Mouse (Mus musculus) hindbrain, embryonic 14.5 days (tissue): Measurements from ENCODE around the gene Mars. TPM values are rescaled to one million over a fixed set of nuclear protein-coding genes. Genes with fewer than 3 reads are reported as not detected.
"Not testable (repeated sequence)": the region's sequence is repeated elsewhere in the genome, so short reads cannot be mapped to it uniquely, and the experiment has no call there.

Experiments
- ATAC-seq: fragments of 200-750 bp; cut with Nextera tagmentation; 2 replicates; pipeline ENCODE4 v1.8.0; 2017; ENCODE audit warnings: moderate number of reproducible peaks, mild to moderate bottlenecking, moderate TSS enrichment, moderate library complexity; ENCODE audit not compliant: low FRiP score
- DNase-seq: peaks from one replicate; pipeline ENCODE4 v3.0.0-alpha.2; 2015; ENCODE audit warnings: low spot score
- H3K27ac ChIP-seq: fragments of 300-500 bp; sonication (generic); 2 replicates; pipeline ENCODE4 v1.5.1; 2014; ENCODE audit warnings: mild to moderate bottlenecking, moderate library complexity
- H3K27me3 ChIP-seq: fragments of 300-500 bp; sonication (generic); 2 replicates; pipeline ENCODE4 v1.6.1; 2014; ENCODE audit warnings: mild to moderate bottlenecking, low read length, mixed read lengths; ENCODE audit not compliant: control insufficient read depth, insufficient read depth
- H3K36me3 ChIP-seq: fragments of 300-500 bp; sonication (generic); replicated peaks from 2 replicates; pipeline ENCODE4 v1.6.1; 2014; ENCODE audit not compliant: control insufficient read depth, insufficient read depth
- H3K4me1 ChIP-seq: fragments of 300-500 bp; sonication (generic); replicated peaks from 2 replicates; pipeline ENCODE4 v1.6.1; 2014; ENCODE audit warnings: antibody characterized with exemption, low read length, mixed read lengths; ENCODE audit not compliant: control insufficient read depth, insufficient read depth
- H3K4me2 ChIP-seq: fragments of 300-500 bp; sonication (generic); replicated peaks from 2 replicates; pipeline ENCODE4 v1.6.1; 2014; ENCODE audit warnings: mild to moderate bottlenecking, moderate library complexity
- H3K4me3 ChIP-seq: fragments of 300-500 bp; sonication (generic); replicated peaks from 2 replicates; pipeline ENCODE4 v1.5.1; 2014; ENCODE audit warnings: mild to moderate bottlenecking, low read length
- H3K9ac ChIP-seq: fragments of 300-500 bp; sonication (generic); 2 replicates; pipeline ENCODE4 v1.6.1; 2014
- H3K9me3 ChIP-seq: fragments of 300-500 bp; sonication (generic); 2 replicates; pipeline ENCODE4 v1.6.1; 2016; ENCODE audit warnings: low read length; ENCODE audit not compliant: control insufficient read depth
- WGBS: fragments of 180-500 bp; shearing (Covaris S2); extraction: QIAGEN DNeasy Blood & Tissue Kit; methylation state at CpG from one replicate; pipeline ENCODE4 v1.1.7; 2014; 5-methylcytosine and 5-hydroxymethylcytosine counted together
- polyA plus RNA-seq: library from polyadenylated mRNA; unstranded; fragments of >200 nt; fragmentation: Nextera tagmentation; extraction: Ambion mirVana; gene quantifications from 2 replicates; pipeline ENCODE4 v1.2.1, GENCODE M21; 2014

Mars gene
- polyA plus RNA-seq, 1 experiment from 2014 or later = 113 TPM

DNA sequence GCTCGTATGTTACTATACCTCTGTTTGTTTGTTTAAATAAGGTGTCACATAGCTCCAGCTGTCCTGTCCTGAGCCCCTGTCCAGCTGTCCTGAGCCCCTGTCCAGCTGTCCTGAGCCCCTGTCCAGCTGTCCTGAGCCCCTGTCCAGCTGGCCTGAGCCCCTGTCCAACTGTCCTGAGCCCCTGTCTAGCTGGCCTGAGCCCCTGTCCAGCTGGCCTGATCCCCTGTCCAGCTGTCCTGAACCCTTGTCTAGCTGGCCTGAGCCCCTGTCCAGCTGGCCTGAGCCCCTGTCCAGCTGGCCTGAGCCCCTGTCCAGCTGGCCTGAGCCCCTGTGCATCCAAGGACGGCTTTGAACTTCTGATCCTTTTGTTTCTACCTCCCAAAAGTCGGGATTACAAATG is 2.4 kb downstream of the Mars start:
- not testable (repeated sequence) for DNase-seq, H3K9me3 ChIP-seq, H3K4me1 ChIP-seq, H3K27me3 ChIP-seq, H3K4me2 ChIP-seq, H3K27ac ChIP-seq, H3K9ac ChIP-seq, H3K4me3 ChIP-seq, ATAC-seq
- WGBS = 96% methylated on average over 3 of the region's 3 CpGs
- peaks cover 54% of the 10 kb centered on the region for H3K36me3 ChIP-seq

DNA sequence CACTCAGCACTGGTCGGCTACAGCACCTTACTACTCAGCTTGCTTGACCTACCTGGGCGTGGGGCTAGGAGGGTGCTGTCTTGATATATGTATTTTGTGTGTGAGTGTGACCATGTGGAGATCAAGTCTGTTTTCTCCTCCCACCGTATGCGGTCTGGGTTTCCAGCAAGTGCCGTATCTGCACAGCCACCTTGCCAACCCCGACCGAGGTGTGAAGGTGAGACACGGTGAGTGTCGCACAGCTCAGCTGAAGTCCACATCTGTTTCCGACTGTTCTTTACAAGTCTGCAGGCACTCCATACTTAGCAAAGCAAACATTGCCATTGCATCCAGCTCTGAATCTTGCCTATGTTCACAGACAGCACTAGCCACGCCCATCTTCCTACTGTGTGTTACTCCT is 8.4 kb downstream of the Mars start:
- ATAC-seq = no peak
- H3K4me3 ChIP-seq = no peak overlapping the region
- H3K4me1 ChIP-seq = no peaks in the 10 kb centered on the region
- no peak overlapping the region for H3K27ac ChIP-seq
- no peak overlapping the region for H3K9ac ChIP-seq
- H3K36me3 ChIP-seq = peaks cover 99% of the 10 kb centered on the region
- no peaks in the 10 kb centered on the region for H3K27me3 ChIP-seq
- WGBS = 95% methylated on average over 11 of the region's 11 CpGs
- H3K4me2 ChIP-seq = no peak overlapping the region
- H3K9me3 ChIP-seq = no peaks in the 10 kb centered on the region
- DNase-seq = no peak

DNA sequence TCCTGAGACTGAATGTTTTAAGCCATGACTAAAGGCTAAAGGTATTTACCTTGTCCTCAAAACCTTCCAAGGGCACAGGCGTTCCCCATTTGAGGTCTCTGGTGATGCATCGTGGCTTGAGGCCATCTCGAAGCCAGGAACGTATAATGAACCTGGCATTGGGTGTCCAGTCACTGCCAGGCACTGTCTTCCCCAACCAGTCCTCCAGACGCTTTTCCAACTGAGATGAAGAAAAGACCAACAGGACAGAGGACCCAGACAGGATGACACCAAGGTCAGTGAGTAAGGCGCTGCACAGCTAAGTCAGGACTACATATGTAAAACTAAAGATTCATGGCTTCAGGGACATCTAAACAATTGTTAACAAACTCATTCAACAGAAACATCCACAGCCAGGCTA is 11.2 kb downstream of the Mars start:
- no peaks in the 10 kb centered on the region for H3K9me3 ChIP-seq
- H3K27me3 ChIP-seq = no peaks in the 10 kb centered on the region
- no peak overlapping the region for H3K27ac ChIP-seq
- DNase-seq (no peak), ATAC-seq (no peak)
- WGBS = 96% methylated on average over 6 of the region's 6 CpGs
- no peak overlapping the region for H3K4me2 ChIP-seq
- no peak overlapping the region for H3K9ac ChIP-seq
- H3K36me3 ChIP-seq = peaks cover 99% of the 10 kb centered on the region
- no peaks in the 10 kb centered on the region for H3K4me1 ChIP-seq
- H3K4me3 ChIP-seq = no peak overlapping the region

DNA sequence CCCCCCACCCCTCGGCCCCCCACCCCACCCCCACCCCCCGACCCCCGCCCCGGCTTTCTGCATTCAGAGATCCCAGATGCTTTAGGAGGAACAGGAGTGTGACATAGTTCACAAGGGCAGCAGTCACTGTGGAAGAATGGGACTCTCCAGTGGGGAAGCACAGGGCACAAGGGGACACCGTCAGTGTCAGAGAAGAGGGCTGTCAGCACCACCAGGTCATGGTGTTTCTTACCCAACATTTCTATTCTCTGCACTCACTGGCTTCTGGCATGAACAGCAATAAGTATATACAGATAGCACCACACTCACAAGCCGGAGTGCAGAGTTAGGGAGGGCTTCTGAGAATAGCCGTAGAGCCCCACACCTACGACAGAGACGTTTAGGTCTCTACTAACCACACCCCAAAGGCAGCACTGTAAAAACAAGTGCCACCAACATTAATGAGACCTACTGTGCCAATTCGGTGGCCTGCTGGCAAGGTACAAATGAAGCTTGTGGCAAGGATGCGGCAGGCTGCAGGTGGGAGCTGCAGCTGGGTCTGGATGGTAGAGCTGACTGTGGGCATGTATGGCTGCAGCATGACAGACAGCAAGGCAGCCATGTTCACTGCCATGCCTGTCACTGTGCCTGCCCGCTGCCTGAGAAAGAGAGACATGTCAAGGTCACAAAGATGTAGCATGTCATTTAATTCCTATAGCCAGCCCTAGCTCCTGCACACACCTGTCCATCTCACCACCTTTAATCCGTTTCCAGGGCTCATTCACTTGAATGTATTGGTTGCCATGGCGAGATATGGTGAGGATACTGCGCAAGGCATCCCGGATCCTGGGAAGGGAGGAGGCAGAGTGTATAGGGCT is 14.3 kb downstream of the Mars start:
- H3K27ac ChIP-seq = no peak overlapping the region
- no peak overlapping the region for H3K9ac ChIP-seq
- no peak overlapping the region for H3K4me2 ChIP-seq
- H3K9me3 ChIP-seq = no peaks in the 10 kb centered on the region
- no peak overlapping the region for H3K4me3 ChIP-seq
- peaks cover 4% of the 10 kb centered on the region for H3K4me1 ChIP-seq
- ATAC-seq (no peak), DNase-seq (no peak)
- peaks cover 87% of the 10 kb centered on the region for H3K36me3 ChIP-seq
- H3K27me3 ChIP-seq = no peaks in the 10 kb centered on the region
- WGBS = 94% methylated on average over 16 of the region's 16 CpGs

DNA sequence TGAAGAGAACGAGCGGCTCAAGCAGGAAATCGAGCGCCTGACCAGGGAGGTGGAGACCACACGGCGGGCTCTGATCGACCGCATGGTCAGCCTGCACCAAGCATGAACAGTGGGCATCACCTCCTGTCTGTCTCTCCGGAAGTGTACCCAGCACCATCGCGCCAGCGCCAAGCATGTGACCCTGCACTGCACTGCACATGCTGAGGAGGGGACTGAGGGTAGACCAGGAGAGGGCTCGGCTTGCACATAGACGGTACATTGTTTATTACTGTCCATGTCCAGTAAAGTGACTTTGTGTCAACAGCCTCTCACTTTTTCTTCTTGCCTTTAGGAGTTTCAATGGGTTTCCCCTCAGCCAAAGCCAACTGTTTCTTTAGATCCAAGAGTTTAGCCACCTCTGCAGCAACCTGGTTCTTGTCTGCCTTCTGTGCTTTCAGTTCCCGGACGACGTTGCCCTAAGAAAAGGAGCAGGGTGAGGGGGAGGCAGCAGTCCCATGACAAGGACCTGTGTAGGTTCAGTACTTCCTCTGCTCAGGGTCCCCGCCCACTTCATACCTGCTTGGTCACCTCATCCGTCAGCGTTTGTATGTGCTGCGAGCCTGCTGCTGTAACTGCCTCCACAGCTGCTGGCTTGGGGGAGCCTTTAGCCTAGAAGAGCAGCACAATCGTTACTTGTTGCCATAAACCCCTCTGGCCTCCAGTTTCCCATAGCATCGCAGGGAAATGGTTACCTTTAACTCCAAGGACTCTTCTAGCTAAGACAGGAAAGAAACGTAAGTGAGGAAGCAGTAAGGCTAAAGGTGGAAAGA is 15.4 kb downstream of the Mars start:
- H3K4me2 ChIP-seq = no peak overlapping the region
- no peak overlapping the region for H3K9ac ChIP-seq
- H3K36me3 ChIP-seq = peaks cover 77% of the 10 kb centered on the region
- no peak for ATAC-seq
- H3K4me3 ChIP-seq = no peak overlapping the region
- H3K27ac ChIP-seq = no peak overlapping the region
- 94% methylated on average over 24 of the region's 24 CpGs for WGBS
- peaks cover 13% of the 10 kb centered on the region for H3K4me1 ChIP-seq
- DNase-seq = no peak
- H3K27me3 ChIP-seq = no peaks in the 10 kb centered on the region
- no peaks in the 10 kb centered on the region for H3K9me3 ChIP-seq

DNA sequence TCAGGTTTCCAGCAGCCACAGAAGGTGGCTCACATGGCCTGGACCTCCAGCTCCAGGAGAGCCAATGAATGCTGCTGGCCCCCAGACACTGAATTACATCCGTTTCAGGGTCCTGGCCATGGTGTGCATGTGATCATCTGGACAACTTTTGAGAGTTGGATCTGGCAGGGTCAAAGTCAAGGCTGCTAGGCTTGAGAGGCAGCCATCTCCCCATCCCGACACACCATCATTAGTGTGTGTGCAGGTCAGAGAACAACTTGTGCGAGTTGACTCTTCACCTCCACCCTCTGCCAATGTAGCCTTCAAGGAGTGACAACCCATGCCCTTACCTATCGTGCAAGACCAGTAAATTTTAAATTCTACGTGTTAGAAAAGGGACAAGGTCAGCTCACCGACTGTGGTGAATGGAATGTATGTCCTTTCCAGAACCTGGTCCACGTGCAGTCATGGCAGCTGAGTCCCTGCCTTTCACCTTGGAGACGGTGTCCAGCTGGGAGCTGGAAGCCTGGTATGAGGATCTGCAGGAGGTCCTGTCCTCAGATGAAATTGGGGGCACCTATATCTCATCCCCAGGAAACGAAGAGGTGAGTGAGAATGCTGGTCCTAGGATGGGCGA is 16.6 kb downstream of the Mars start:
- no peaks in the 10 kb centered on the region for H3K27me3 ChIP-seq
- no peak overlapping the region for H3K4me2 ChIP-seq
- H3K4me3 ChIP-seq = no peak overlapping the region
- no peak overlapping the region for H3K27ac ChIP-seq
- H3K9me3 ChIP-seq = no peaks in the 10 kb centered on the region
- H3K4me1 ChIP-seq = peaks cover 14% of the 10 kb centered on the region
- WGBS = 93% methylated on average over 10 of the region's 10 CpGs
- no peak for ATAC-seq
- no peak for DNase-seq
- H3K9ac ChIP-seq = no peak overlapping the region
- H3K36me3 ChIP-seq = peaks cover 65% of the 10 kb centered on the region

DNA sequence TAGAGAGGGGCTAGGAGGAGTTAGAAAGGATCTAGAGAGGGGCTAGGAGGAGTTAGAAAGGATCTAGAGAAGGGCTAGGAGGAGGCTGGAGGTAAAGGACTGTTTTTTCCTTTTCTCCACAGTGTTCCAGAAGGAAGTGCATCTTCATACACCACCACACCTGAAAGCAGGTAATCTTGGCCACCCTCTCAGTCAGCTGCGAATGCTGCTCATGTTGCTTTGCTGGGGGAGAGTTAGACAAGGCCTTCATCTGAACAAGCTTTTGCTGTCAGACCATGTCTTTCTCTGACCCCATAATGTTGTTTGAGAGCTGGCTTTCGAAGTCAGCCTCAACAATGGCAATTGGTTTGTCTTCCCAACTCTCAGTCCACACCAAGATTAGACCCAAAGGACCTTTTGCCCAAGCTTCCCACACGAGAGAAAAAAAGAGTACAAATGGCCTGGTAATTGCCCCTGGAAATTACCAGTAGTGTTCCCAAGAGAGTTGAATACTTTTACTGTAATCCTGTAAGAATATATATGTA is 17.9 kb downstream of the Mars start:
- no peak overlapping the region for H3K9ac ChIP-seq
- 89% methylated on average over 3 of the region's 3 CpGs for WGBS
- peaks cover 52% of the 10 kb centered on the region for H3K36me3 ChIP-seq
- DNase-seq (no peak), ATAC-seq (no peak)
- no peak overlapping the region for H3K4me2 ChIP-seq
- no peaks in the 10 kb centered on the region for H3K9me3 ChIP-seq
- H3K4me3 ChIP-seq = no peak overlapping the region
- H3K27ac ChIP-seq = no peak overlapping the region
- H3K27me3 ChIP-seq = no peaks in the 10 kb centered on the region
- peaks cover 24% of the 10 kb centered on the region for H3K4me1 ChIP-seq

DNA sequence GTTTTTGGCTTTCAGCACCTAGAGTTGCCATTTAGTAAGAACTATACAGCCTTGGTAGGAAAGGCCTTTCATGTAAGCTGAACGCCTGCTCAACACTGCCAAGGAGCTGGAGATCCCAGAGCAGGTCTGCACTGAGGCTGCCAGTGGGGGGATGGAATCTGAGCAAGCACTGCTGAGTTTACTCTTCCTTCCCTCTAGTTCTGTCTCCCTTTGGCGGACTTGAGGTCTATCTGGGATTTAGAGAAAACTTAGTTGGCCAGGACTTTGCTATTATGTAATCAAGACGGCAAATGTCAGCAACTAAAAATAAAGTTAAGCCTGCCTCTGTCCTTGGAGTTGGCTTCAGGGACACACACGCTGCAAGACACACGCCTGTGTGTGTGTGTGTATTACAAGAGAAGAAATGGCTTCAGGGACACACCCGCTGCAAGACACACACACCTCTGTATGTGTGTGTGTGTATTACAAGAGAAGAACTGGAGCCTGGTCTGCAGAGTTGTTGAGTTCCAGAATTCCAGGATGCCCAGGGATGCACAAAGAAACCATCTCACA is 18.5 kb downstream of the Mars start:
- Histone ChIP-seq H3K27ac (no peak overlapping the region), H3K36me3 (peaks cover 46% of the 10 kb centered on the region), H3K4me1 (peaks cover 25% of the 10 kb centered on the region), H3K4me3 (no peak overlapping the region), H3K27me3 (no peaks in the 10 kb centered on the region), H3K4me2 (0 out of 2 replicates have a peak overlapping the region, but pooled peaks have one; percentile 92), H3K9me3 (no peaks in the 10 kb centered on the region), H3K9ac (no peak overlapping the region; the same call in 1 of the 2 replicates)
- DNase-seq (no peak), ATAC-seq (no peak)
- 92% methylated on average over 6 of the region's 6 CpGs for WGBS
